Mouse (Mus musculus) spleen, adult 2 months (tissue): ENCODE data around the gene Ccdc120.

ENCODE experiments used
- CTCF ChIP-seq: fragments of 200-500 bp; IDR thresholded peaks from 2 replicates; pipeline ENCODE4 v1.5.1; 2011; ENCODE audit warnings: mild to moderate bottlenecking, inconsistent platforms; ENCODE audit not compliant: insufficient read depth, insufficient read length, insufficient replicate concordance; ENCODE audit errors: extremely low read depth
- POLR2A ChIP-seq: fragments of 200-500 bp; IDR thresholded peaks from 2 replicates; pipeline ENCODE4 v1.6.1; 2011; ENCODE audit warnings: low read depth, low read length, inconsistent platforms

GRCm38 (mm10) chrX:7778450-7779244 is 27.9 kb upstream of the Ccdc120 start:
- no peak for TF ChIP-seq CTCF
- no peak for TF ChIP-seq POLR2A
